Mouse (Mus musculus): Measurements from ENCODE around the gene Depp1.

GRCm38 (mm10) chr6:116694346-116694745 lies 43.9 kb downstream of the Depp1 start:
- TF ChIP-seq EP300 (IDR thresholded peaks at IDR 0.05; ENCODE audit: low read depth) = no peak
- TF ChIP-seq CTCF (IDR thresholded peaks at IDR 0.05; ENCODE audit: low read depth) = no peak

All from liver, embryonic 14.5 days (tissue).